Mouse (Mus musculus): ENCODE data around the gene Col12a1.

- TF ChIP-seq ZC3H11A (IDR thresholded peaks at IDR 0.05; ENCODE audit: borderline replicate concordance, low read depth, low read length) (no peak), MAFK (IDR thresholded peaks at IDR 0.05; ENCODE audit: insufficient read depth, low read depth, low read length) (no peak), HCFC1 (IDR thresholded peaks at IDR 0.05; ENCODE audit: borderline replicate concordance, insufficient read depth, low read length) (no peak), ZNF384 (IDR thresholded peaks at IDR 0.05; ENCODE audit: low read depth, low read length) (no peak)
These were observed 112.5 kb downstream of the Col12a1 start for GRCm38 (mm10) chr9:79606122-79606521.
